Mouse (Mus musculus): ENCODE data around the gene Slc8a1.

DNA sequence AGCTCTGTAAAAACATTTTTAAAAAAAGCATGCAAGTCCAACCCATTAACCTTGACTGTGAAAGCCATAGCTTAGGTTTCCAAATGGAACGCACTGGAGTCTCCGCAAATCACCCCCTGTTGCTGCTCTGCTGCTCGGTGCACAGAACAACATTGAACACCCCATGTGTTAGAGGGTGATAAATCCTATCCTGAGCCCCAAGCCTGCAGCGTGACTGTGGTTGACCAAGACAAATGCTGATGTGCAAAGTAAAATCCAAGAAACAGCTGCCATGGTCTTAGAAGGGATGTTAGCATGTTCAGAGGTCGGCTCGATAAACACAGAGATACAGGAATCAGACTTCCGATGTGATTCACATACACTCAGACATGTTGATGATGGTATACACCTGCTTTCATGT lies 346.7 kb downstream of the Slc8a1 start:
- TF ChIP-seq CHD2 (IDR thresholded peaks at IDR 0.05; ENCODE audit: low read depth, low read length) (no peak), MAFK (IDR thresholded peaks at IDR 0.05; ENCODE audit: insufficient read depth, low read depth, low read length) (no peak)

Data from ES-E14 (cell line).